Mouse (Mus musculus) cerebellum, postnatal 10 days (tissue): ENCODE results near the gene Shpk.

Source experiments
- DNase-seq, 2 experiments: peaks; one replicate each; pipeline ENCODE4 v3.0.0; 2021; ENCODE audit warnings: mixed read lengths in 2 of 2

Gene Shpk

DNA sequence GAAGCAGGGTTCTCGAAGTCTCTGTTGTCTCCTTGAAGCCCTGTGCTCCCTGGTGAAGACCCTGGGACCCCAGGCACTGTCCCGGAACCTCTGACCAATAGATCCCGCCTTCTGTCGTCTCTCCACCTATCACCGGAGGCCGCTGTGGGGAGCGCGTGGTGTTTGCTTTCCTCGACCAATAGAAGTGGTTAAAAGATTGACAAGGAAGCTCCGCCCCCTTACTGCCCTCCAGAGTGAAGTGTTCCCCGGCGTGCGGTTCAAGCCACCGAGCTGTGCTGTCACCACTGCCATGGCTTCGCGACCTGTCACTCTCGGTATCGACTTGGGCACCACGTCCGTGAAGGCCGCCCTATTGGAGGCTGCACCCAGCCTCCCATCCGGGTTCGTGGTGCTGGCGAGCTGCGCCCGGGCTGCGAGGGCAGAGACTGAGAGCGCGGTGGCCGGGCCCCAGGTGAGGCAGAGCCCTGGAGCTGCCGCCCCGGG, at the start of gene Shpk:
TSS of gene Shpk (plus strand) at position 231 of the 483 bp plus-strand sequence.
- DNase-seq = peak; percentile 98

DNA sequence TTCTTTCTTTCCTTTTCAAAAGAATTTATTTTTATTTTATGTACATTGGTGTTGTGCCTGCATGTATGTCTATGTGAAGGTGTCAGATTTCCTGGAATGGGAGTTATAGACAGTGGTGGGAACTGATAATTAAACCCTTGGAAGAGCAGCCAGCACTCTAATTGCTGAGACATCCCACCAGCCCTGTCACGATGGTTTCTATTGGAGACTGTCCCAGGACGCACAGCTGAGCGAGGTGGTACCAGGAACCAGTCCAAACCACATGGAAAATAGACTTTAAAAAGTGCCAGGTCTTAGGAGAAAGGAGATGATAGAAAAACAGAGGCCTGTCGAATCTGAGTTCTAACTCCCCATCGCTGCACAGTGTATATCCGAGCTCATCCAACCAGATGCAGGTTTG, 44.2 kb upstream of the Shpk start:
- DNase-seq = peak in 1 of 2 experiments; percentile 23

DNA sequence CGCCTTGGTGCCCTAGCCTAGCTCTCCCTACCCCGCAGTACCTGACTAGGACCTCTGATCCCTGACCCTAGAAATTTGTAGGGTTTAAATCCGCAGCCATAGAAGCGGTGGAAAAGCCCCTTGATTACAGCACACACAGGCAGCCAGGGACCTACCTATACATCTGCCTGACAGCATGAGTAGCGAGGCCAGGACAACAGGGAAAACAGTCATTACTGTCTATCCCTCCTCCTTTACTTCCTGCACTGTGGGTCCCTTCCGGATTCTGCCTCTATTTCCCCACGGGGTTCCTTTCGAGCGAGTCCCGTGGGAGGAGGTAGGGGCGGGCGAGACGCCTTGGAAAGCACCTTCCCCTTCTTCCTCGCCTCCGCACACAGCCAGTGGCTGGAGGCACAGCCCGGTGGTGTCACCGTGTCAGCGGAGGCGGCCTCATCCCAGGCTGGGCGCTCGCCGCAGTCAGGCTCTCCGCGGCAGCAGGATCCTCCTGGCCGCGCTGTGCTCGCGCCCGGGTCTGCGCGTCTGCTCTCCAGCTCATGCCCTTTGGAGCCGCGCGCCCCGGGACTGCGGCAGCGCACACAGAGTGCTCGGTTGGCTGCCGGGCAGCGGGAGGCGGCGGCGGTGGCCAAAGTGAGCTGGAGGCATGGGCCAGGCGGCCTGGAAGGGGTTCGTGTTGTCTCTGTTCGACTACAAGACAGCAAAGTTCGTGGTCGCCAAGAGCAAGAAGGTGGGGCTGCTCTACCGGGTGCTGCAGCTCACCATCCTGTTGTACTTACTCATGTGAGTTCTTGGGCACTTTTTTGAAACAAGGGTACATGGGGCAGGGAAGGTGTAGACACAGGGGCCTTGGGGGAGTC, 39.1 kb upstream of the Shpk start, which contains the start of gene P2rx5:
TSS of gene P2rx5 (plus strand) at position 465 of the 854 bp plus-strand sequence.
- DNase-seq = peak; percentile 41 to 48

- DNase-seq = peak in 1 of 2 experiments; percentile 24
These were observed 38.5 kb upstream of the Shpk start for GRCm38 (mm10) chr11:73160811-73161200.

GRCm38 (mm10) chr11:73161616-73162015, 37.6 kb upstream of the Shpk start:
- no peak for DNase-seq

DNA sequence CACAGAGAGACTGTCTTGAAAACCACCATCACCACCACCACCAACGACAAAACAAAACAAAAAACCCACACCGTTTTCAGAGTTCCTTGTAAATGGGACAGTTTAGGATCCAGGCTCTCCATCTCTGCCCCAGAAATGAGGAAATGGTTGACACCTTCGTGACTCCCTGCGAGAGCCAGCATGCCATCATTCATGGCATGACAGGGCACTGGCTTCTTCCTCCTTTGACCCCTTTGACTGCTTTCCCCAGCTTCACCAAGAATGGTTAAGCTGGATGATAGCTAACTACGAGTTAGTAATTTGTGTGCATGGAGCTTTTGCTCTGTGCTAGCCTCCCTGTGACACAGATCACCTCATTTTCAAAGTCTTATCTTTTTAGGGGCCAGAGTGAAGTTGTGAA, 37.0 kb upstream of the Shpk start:
- no peak for DNase-seq

GRCm38 (mm10) chr11:73168071-73168470, 31.2 kb upstream of the Shpk start:
- DNase-seq = no peak

DNA sequence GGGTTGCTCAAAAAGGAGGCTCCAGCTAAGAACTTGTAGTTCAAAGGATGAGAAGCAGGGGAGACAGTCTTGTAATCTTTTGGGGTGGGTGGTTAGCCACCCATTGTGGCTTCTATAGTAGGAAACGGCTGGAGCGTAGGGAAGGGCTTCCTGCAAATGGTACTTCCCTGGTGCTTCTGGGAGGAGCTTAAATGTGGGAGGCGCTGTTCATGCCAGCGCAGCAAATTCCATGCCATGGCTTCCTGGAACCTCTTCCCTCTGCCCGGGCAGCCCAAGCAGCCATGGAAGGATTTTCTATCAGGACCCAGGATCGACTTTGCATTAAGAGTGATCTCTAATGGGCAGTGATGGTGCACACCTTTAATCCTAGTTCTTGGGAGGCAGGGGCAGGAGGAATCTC, 30.7 kb upstream of the Shpk start:
- DNase-seq = no peak

GRCm38 (mm10) chr11:73169231-73169630, 30.0 kb upstream of the Shpk start:
- DNase-seq = peak; percentile 79 to 81

GRCm38 (mm10) chr11:73172186-73172585, 27.1 kb upstream of the Shpk start:
- peak; percentile 41 to 42 for DNase-seq

- no peak for DNase-seq
These were observed 23.6 kb upstream of the Shpk start for GRCm38 (mm10) chr11:73175612-73176011.

- no peak for DNase-seq
These were observed 23.1 kb upstream of the Shpk start for GRCm38 (mm10) chr11:73176186-73176585.

- DNase-seq = peak; percentile 97 to 98
These were observed 22.4 kb upstream of the Shpk start, which contains the start of the genes Emc6 and Tax1bp3 for GRCm38 (mm10) chr11:73176608-73177508. Gene Emc6 (minus strand): TSS chr11:73177037. Gene Tax1bp3 (plus strand): TSS chr11:73177083.

- peak in 1 of 2 experiments; percentile 72 for DNase-seq
These were observed 21.8 kb upstream of the Shpk start for GRCm38 (mm10) chr11:73177509-73177875.

DNA sequence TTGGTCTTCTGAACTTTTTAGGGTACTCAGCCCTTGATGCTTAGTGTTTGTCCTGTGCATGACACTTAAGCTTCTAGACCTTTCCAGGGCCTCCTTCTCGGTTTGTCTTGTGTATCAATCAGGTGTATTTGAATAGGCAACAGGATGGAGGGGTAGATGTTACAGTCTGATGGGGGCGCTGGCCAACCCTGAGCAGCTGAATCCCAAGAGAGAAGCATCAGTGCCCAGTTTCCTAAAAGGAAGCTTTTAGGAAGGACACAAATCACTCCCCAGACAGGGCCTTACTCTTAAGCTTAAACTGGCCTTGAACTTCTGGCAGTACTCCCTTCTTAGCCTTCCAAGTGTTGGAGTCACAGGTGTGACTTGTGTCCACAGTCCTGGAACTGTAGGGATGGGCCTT, 21.4 kb upstream of the Shpk start:
- peak in 1 of 2 experiments; percentile 39 for DNase-seq

GRCm38 (mm10) chr11:73185872-73186615, 13.2 kb upstream of the Shpk start:
- DNase-seq = no peak

DNA sequence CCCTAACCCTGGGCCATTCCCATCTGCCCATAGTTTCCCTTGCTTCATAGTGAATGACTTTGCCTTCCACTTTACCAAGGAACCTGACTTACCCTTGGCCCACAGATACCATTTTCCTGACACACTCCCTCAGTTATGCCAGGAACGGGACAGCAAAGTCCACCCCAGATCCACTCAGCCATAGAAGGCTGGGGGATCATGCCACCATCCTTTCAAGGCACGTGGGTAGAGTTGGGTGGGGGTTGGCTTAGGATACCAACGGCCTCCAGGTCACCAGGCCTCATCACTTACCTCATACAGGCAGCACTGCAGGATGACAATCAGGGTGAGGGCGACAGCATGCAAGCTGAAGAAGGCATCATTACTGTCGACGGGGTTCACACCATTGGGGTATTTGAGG, 12.0 kb upstream of the Shpk start:
- DNase-seq = no peak

DNA sequence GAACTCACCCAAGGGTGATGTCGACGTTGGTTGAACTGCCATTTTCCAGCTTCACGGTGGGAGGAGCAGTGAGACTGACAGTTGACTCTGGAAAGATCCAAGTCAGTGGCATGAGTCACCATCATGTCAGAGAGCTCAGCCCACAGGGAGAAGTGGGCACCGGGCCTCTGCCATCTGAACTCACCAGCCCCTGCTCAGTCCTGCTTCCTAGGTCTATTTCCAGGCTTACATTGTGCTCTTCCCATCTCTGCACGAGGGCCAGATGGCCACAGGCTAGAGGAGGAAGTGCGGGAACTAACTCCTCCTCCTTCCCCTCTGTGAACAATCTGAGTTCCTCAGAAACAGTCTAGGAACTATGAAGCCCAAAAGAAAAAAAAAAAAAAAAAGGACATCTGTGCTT, 6.2 kb upstream of the Shpk start:
- DNase-seq = peak; percentile 74 to 78

GRCm38 (mm10) chr11:73194444-73194843, 4.8 kb upstream of the Shpk start:
- DNase-seq = no peak

GRCm38 (mm10) chr11:73198190-73198589, 1.1 kb upstream of the Shpk start:
- no peak for DNase-seq

- peak; percentile 86 to 88 for DNase-seq
These were observed 544 bp upstream of the Shpk start, which contains the start of gene Ctns for GRCm38 (mm10) chr11:73198603-73199229. Gene Ctns (minus strand): TSS chr11:73199042.

DNA sequence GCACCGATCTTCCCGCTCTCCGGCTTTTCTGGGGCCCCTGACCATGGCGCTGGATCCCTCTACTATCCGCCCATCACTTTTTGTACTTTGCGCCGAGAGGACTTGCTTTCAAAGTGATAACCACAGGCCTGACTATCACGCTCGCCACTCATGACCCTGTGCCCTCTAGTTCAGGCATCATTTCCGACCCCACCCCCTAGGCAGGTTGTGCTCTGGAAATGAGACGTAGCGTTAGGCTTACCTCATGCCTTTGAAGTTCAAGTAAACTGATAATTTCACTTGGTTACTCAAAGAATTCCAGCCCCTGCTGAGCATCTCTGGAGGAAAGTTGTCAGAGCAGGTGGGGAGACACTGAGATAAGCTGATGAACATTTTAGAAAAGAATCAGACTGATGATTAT, 619 bp downstream of the Shpk start:
- no peak for DNase-seq
